Mouse (Mus musculus): ENCODE measurements at regions not wholly inside any gene's neighbourhood (a gene's known extent, or its start where the extent isn't known, plus 50 kb on each side); places are given as distances from the start of the nearest gene placed in this dataset.

DNA sequence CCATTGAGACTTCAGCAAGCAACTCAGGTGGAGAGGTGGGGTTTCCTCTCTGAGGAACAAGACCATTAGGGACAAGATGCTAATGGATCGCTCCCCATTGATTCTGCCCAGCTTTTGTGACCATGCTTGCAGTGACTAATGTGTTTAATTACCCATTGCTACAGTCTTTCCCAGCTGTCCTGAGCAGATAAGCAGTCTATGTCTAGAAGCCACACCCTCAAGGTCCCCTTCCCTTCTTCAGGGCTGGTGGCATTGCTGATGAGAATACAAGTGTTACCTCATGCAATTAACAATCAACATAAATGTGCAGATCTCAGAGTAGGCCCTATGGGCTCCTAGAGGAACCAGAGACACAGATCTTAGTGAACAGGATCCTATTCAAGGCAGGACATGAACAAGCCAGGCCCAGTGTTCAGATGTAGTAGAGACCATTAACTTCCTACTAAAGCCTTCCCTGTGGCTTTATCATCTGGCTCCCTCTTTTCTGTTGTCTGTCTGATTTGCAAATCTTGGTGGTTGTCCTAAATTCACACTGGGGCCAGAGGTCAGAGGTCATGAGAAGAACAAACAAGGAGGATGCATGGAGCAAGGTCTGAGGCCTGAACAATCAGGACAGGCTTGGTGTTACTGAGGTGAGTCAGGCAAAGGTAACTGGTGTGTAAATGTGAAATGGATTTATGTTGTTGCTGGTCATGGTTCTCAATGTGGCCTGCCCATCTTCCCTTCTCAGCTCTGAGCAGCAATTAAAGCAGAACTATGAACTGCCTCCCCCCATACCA is 56.8 kb downstream of the Odc1 start:
- TF ChIP-seq CTCF (IDR thresholded peaks at IDR 0.05) = no peak
- DNase-seq (ENCODE audit: extremely low spot score in 1 of 2, low spot score in 2 of 2) = no peak
- no peak overlapping the region for H3K27ac ChIP-seq
- H3K4me3 ChIP-seq = no peak overlapping the region
- intact Hi-C loops (cut with DNase I) = no loop called here

GRCm38 (mm10) chr12:17603576-17603975 is 59.0 kb downstream of the Odc1 start:
- TF ChIP-seq CTCF (IDR thresholded peaks at IDR 0.05) = no peak
- Histone ChIP-seq H3K4me3 (no peak overlapping the region), H3K27ac (no peak overlapping the region)
- DNase-seq (ENCODE audit: extremely low spot score in 1 of 2, low spot score in 2 of 2) = no peak
- intact Hi-C loops (cut with DNase I) = no loop called here

GRCm38 (mm10) chr12:17610384-17610783 is 65.8 kb downstream of the Odc1 start:
- DNase-seq (ENCODE audit: extremely low spot score in 1 of 2, low spot score in 2 of 2) = no peak
- TF ChIP-seq CTCF (IDR thresholded peaks at IDR 0.05) = no peak
- no peak overlapping the region for H3K4me3 ChIP-seq
- intact Hi-C loops (cut with DNase I) = no loop called here
- no peak overlapping the region for H3K27ac ChIP-seq

- TF ChIP-seq CTCF (IDR thresholded peaks at IDR 0.05) = no peak
- Histone ChIP-seq H3K27ac (no peak overlapping the region), H3K4me3 (no peak overlapping the region)
- no peak for DNase-seq (ENCODE audit: extremely low spot score in 1 of 2, low spot score in 2 of 2)
- intact Hi-C loops (cut with DNase I) = no loop called here
These were observed 67.4 kb downstream of the Odc1 start for GRCm38 (mm10) chr12:17611988-17612387.

- TF ChIP-seq CTCF (IDR thresholded peaks at IDR 0.05) = no peak
- intact Hi-C loops (cut with DNase I) = no loop called here
- no peak for DNase-seq (ENCODE audit: extremely low spot score in 1 of 2, low spot score in 2 of 2)
- Histone ChIP-seq H3K4me3 (no peak overlapping the region), H3K27ac (no peak overlapping the region)
These were observed 72.4 kb upstream of the Hpcal1 start for GRCm38 (mm10) chr12:17618300-17618699.

DNA sequence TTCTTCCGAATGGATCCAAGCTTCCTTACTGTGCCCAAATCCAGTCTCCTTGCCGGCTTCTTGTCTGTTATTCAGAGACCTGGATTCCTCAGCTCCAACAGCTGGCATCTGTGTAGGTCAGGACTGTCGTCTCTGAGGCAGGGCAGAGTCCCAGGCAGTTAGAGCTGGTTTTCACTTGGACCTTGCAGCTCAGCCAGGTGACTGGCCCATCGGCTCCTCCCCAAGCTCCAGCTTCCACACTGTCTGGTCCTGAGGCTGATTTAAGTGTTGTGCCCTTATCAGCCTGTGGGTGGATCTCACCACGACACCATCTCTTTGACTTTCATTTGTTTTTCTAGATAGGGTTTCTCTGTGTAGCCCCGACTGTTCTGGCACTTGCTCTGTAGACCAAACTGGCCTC is 70.4 kb upstream of the Hpcal1 start:
- no peak for DNase-seq (ENCODE audit: extremely low spot score in 1 of 2, low spot score in 2 of 2)
- intact Hi-C loops (cut with DNase I) = loop anchor here (5.0 kb wide), 1 partner anchor 38 kb away; no protein-coding TSS in a partner anchor
- H3K4me3 ChIP-seq = no peak overlapping the region
- no peak for TF ChIP-seq CTCF (IDR thresholded peaks at IDR 0.05)
- H3K27ac ChIP-seq = no peak overlapping the region

DNA sequence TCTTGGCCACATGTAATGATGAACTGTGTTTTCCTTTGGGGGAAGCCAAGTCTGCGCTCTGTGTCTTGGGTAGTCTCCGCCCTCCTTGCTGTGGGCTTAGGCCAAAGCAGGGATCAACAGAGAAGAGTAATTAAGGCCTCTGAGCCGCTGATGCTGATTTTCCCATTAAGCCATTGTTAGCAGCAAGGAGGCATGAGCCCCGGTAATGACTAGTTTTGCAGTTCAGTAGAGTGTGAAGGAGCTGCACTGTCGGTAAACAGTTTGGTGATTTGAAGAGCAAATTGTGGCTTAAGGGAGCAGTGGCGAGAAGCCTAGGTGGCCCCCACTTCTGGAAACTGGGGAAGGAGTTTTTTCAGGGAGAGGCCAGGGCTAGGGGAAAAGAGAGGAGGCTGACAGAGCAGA is 69.2 kb upstream of the Hpcal1 start:
- DNase-seq (ENCODE audit: extremely low spot score in 1 of 2, low spot score in 2 of 2) = no peak
- intact Hi-C loops (cut with DNase I) = loop anchor here (5.0 kb wide), 1 partner anchor 39 kb away; no protein-coding TSS in a partner anchor
- TF ChIP-seq CTCF (IDR thresholded peaks at IDR 0.05) = no peak
- Histone ChIP-seq H3K27ac (no peak overlapping the region), H3K4me3 (no peak overlapping the region)

DNA sequence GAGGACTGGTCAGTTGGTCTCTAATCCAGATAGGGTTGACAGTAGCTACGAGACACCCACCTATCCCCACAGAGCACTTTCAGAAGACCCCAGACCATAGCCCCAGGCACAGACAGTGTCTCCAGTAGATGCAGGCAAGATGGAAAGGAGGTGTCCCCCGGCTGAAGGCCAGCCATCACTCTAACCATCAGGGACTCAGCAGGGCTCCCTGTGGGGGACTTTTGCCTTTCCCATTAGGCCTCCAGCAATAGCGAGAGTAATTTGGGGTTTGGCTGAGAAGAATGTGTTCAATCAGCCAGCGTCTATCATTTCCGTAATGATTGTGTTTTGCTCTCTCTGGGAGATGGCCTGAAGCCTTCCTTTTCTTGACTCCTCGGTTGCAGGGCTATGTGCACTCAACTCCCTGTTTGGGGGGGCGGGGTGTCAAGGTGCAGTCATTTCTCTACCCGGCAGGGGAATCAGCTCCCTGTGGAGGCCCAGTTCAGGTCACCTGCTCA is 68.1 kb upstream of the Hpcal1 start:
- no peak overlapping the region for H3K4me3 ChIP-seq
- intact Hi-C loops (cut with DNase I) = loop anchor here (5.0 kb wide), 1 partner anchor 40 kb away; no protein-coding TSS in a partner anchor
- no peak overlapping the region for H3K27ac ChIP-seq
- TF ChIP-seq CTCF (IDR thresholded peaks at IDR 0.05) = no peak
- no peak for DNase-seq (ENCODE audit: extremely low spot score in 1 of 2, low spot score in 2 of 2)

DNA sequence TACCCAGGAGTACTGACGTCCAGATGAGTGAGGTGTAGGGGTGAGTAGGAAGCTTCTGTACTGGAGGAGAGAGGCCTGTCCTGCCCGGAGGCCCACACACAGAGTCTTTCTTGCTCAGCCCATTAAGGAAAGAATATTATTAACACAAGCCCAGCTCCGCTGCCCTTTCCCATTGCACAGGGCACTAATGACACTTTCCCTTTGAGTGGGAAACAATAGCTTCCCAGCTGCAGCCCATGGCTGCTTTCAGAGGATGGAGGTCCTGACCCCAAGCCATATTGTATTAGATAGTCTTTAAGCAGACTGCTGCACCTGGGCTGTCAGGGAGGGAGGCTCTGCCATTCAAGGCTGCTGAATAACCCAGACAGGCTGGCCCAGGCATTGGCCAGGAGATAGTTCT is 64.6 kb upstream of the Hpcal1 start:
- intact Hi-C loops (cut with DNase I) = no loop called here
- no peak overlapping the region for H3K27ac ChIP-seq
- no peak for DNase-seq (ENCODE audit: extremely low spot score in 1 of 2, low spot score in 2 of 2)
- H3K4me3 ChIP-seq = no peak overlapping the region
- TF ChIP-seq CTCF (IDR thresholded peaks at IDR 0.05) = no peak

DNA sequence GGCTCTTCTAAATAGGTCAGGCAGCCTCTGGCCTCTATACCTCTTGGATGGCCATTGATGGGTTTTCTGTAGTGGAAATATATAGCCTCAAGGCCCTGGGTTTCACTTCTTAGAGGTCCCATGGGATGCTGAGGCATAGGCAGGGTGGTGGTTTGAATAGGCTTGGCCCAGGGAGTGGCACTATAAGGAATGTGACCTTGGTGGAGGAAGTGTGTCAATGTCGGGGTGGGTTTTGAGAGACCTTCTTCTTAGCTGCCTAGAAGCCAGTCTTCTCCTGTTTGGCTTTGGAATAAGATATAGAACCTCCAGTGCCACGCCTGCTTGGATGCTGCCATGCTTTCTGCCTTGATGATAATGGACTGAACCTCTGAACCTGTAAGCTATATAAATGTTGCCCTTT is 59.5 kb upstream of the Hpcal1 start:
- no peak for DNase-seq (ENCODE audit: extremely low spot score in 1 of 2, low spot score in 2 of 2)
- TF ChIP-seq CTCF (IDR thresholded peaks at IDR 0.05) = no peak
- Histone ChIP-seq H3K4me3 (no peak overlapping the region), H3K27ac (no peak overlapping the region)
- intact Hi-C loops (cut with DNase I) = no loop called here

DNA sequence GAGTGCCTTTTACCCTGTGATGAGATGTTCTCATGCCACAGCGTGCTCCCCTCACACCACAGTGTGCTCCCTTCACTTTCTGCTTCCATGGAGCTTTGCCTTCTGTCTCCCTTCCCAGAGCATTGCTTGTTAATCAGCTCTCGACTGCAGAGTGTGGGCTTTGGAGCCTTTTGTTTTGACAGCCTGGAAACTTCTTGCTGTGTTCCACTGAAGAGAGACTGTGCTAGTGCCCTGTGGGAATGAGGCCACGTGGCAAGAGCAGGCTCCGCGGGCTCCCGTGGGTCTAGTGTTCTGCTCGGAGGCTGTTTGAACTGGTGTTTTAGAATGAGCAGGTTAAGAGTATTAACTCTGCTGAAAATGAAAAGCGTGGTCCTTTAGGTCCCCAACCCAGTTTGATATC is 54.5 kb upstream of the Hpcal1 start:
- DNase-seq (ENCODE audit: extremely low spot score in 1 of 2, low spot score in 2 of 2) = peak in 1 of 2 experiments; percentile 10
- Histone ChIP-seq H3K4me3 (no peak overlapping the region), H3K27ac (no peak overlapping the region)
- no peak for TF ChIP-seq CTCF (IDR thresholded peaks at IDR 0.05)
- intact Hi-C loops (cut with DNase I) = no loop called here

GRCm38 (mm10) chr12:17636590-17636989 is 54.1 kb upstream of the Hpcal1 start:
- intact Hi-C loops (cut with DNase I) = no loop called here
- TF ChIP-seq CTCF (IDR thresholded peaks at IDR 0.05) = no peak
- no peak for DNase-seq (ENCODE audit: extremely low spot score in 1 of 2, low spot score in 2 of 2)
- H3K4me3 ChIP-seq = no peak overlapping the region
- H3K27ac ChIP-seq = no peak overlapping the region

Measured in left cerebral cortex, adult 2 months (tissue).